Mouse (Mus musculus): ENCODE data around the gene Ddx47.

Ddx47 gene

DNA sequence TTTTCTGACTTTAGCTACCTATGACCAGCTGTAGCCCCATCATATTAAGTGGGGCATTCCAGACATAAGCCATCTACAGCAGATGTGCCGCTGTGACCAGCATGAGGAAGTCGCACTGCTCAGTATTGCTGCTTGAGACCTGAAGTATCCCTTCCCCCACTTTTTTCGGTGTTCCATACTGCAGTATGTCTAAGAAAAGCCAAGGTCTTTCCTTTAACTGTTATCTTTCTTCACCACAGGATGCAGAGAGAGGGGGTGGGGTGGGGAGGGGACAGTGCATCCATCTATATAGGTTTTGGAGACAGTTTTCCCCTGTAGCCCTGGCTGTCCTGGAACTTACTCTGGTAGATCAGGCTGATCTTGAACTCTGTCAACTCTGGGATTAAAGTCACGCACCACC, 5.0 kb upstream of the Ddx47 start:
- no peak for DNase-seq (ENCODE audit: low read depth)

DNA sequence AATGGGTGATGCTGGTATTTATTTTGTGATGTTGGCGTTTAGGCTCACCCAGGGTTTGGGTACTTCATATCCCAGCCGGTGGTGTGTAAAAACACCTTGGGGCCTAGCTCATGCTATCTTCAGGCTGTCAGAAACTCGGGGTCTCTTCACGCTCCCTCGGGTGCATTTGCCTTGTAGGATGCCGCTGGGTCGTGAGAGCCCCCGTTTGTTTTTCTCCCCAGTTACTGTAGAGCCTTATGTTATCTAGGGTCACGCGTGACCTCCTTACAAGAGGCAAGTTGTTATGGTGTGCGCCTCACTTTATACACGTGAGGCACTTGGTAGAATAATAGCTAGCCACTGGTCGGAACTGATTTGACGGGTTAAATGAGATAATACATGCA, 313 bp downstream of the Ddx47 start:
- no peak for DNase-seq (ENCODE audit: low read depth)

DNA sequence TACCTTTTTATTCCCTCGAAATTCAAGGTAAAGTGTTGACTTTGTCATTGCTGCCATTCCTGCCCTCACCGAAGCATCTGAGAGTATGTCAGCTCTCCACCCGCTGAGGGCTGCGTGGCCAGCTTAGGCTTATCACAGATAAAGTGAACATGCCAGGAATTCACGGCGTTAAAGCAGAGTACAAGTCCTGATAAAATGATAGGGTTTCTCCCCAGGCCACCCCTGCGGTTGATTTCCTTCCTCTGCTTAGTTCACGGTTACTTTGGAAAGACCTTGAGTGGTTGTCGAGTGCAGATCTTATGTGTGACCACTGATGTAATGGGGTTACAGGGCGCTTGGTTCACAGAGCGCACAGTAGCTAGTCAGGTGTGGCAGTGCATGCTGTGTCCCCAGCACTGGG, 5.8 kb downstream of the Ddx47 start:
- no peak for DNase-seq (ENCODE audit: low read depth)

DNA sequence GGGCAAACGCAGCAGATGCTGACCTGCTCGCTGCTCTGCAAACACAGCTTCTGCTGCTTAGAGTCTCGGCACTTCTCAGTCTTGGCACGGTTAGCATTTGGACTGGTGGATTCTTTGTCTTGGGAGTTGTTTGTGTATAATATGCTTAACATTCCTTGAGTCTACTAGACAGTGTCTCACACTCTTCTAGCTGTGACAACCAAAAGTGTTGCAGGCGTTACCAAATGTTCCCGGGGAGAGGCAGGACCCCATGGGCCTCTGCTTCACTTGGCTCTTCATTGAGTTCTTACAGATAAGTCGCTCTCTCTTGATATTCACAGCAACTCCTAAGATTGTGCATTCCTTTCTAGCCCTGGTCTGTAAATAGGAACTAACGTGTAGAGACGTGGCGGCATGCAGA, 8.2 kb downstream of the Ddx47 start:
- DNase-seq (ENCODE audit: low read depth) = no peak

DNA sequence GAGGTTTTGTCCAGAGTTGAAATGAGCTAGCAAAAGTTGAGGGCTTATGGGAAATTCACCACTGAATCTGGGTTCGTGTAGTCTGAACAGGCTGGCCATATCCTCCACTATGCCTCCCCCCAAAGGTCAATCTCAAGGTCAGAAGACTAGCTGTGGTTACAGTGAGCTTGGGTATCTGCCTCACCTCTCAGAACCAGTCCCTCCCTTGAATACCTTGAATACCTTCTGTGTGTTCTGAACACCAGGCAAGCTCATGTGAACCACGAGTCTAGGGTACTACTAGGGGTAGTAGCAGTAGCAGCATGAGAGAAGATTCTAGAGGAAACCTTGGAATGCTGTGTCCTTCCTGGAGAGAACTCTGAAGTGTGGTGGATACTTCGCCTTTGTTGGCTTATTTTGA, 10.2 kb downstream of the Ddx47 start:
- DNase-seq (ENCODE audit: low read depth) = no peak

DNA sequence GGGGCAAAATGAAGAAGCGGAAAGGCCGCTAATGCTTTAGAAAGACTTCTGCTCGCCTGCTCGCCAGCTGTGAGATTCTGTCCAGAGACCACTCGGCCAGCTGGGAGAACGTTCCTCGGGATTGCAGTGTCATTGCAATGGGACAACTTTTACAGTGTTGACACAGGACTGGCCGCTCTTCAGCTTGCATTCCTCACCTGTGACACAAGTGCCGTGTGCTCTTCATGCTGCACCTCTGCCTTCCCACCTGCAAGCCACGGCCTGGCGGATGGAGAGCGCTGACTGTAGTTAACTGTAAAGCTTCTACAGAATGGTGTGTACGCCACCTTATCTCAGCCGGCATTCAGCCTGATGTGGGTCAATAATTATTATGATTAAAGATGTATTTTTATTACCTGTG, 12.0 kb downstream of the Ddx47 start:
- no peak for DNase-seq (ENCODE audit: low read depth)

DNA sequence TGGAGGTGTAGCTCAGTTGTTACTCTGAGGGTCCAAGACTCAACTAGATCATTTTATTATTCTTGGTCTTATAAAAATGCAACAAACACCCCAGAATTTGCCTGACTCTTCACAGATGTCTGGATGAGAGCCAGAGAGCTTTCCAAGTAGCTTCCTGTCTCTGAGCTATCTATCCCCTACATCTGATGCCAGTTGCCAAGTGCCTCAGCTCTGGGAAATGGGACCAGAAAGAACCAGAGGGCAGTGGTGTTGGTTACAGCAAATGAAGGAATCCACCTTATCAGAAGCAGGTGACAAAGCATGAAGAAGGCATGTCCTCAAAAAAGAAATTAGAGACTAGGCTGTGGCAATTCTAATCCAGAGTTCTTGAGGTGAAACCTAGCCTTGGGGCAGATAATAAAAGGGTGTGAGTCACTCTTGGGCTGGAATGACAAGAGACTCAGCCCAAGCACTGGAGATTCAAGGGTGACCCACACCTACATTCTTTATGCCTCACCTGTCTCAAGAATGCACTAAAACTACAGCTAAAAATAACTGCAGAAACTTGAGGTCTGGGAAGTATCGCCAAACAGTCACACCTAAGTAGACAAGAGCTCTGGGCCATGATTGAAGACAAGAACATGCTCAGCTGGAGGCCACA, 13.5 kb downstream of the Ddx47 start:
- DNase-seq (ENCODE audit: low read depth) = no peak

DNA sequence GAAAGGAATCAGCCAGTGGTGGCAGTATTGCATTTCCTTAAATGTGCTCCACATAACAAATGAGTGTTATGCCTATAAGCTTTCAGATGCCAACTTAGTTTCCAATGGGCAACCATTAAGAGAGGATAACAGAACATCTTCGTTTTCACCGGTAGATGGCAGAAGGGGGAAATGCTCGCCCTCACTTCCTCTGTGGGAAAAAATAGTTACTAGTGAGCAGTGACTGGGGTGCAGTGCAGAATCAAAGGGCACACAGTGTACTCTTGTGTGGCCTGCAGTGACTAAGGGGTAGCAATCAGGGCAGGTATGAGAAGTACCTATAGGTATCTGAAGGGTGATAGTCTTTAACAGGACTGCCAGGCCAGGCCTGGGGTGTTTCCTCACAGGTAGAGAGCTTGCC, 14.8 kb downstream of the Ddx47 start:
- peak; percentile 23 for DNase-seq (ENCODE audit: low read depth)

DNA sequence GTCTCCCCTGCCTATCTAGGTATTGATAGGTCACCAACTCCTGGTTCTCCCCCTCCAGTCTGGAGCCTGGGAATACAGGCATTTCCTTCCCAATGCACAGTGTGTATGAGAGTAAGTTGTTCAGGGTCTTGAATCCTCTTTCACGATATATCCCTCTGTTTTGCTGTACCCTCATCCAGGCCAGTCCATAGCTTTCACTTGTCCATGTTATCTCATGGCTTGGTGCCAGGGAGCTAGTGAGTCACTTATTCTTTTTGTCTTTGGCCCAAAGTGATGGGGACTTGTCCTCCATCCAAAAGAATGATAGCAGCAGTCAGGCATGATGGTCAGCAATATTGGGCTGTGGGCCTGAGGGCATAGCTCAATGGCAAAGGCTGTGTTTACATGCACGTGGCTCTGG, 15.3 kb downstream of the Ddx47 start:
- no peak for DNase-seq (ENCODE audit: low read depth)

DNA sequence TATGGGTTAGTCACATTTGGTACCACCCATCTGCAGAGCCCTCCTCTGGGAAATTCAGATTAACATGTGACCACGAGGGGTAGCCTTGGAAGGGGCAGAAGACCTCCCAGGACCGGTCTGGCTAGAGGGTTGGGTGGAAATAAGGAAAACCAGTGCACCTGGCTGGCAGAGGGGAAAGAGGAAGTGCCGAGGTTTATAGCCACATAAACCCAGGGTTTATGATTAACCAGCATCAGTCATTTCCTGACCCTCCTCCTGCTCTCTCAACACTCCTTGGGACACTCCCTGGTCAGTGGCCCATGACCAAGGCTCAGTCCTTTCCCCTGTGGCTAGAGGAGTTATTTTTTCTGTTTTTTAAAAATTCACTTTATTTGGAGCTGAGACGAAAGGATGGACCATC, 17.8 kb downstream of the Ddx47 start:
- DNase-seq (ENCODE audit: low read depth) = no peak

DNA sequence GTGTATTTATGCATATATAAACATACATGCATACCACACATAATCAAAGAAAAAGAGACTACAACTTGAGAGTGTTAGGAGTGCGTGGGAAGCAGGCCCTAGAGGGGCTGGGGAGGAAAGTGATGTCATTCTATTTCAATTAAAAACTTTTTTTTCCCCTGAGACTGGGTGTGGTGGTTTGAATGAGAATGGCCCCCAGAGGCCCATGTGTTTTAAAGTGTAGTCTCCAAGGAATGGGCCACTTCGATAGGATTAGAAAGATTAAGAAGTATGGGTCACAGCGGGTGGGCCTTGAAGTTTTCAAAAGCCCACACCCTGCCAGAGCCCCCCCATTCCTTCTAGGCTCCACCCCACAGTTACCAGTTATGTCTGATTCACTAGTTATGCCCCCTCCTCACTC, 27.3 kb downstream of the Ddx47 start:
- no peak for DNase-seq (ENCODE audit: low read depth)

DNA sequence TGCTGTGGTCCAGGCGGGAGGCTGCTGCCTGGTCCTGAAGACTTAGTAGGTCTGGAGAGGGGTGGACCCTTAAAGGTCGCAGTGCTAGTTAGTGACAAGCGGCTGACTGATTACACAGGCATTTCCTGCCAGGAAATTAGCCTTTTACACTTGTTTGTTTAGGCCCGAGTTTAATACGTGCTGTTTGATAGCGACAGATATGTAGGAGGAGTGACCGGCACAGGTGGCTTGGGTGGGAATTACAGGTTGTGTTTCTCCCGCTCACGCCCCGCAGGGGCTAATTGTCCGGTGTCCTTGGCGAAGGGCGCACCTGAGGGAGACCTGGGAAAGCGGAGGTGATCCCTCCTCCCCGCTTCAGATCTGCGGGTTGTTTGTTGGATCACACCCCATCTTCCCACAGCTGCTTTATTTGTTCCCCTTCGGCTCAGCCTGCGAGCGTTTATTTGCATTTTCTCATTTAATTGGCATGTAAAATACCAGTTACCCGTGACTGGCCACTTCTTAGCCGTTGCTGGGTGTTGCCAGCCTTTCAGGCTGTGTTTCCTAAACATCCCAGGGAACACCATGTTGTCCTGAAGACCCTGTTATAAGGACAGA, 29.0 kb downstream of the Ddx47 start:
- no peak for DNase-seq (ENCODE audit: low read depth)

DNA sequence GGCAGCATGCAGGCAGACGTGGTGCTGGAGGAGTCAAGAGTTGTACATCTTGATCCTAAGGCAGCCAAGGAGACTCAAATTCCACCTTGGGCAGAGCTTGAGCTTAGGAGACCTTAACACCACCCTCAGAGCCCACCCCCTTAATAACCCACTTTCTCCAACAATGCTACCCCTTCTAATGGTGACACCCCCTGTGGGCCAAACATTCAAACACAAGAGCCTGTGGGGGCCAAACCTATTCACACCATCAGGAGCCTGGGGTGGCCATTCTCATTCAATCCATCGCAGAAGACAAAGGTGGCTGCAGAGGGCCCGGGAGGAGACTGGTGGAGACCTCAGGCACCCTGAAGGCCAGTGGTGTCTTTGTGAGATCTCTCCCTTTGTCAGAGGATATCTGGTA, 30.5 kb downstream of the Ddx47 start:
- DNase-seq (ENCODE audit: low read depth) = no peak

DNA sequence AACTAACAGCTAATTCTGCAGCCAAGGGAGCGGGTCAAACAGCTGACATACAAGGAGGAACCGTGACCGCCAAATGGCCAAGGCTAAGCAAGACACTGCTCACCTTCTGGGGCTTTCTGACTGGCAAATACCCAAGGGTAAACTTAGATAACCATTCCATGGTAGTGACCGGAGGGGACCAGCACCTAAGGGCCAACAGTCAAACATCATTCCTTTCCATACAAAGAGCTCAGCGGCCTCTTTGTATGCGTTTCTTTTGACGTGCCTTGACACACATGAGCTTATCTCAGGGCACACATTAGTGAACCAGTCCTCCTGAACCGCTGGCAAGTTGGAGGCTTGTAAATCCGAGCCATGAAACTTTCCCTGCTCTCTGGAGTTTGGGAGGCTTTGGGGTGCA, 35.9 kb downstream of the Ddx47 start:
- DNase-seq (ENCODE audit: low read depth) = no peak

DNA sequence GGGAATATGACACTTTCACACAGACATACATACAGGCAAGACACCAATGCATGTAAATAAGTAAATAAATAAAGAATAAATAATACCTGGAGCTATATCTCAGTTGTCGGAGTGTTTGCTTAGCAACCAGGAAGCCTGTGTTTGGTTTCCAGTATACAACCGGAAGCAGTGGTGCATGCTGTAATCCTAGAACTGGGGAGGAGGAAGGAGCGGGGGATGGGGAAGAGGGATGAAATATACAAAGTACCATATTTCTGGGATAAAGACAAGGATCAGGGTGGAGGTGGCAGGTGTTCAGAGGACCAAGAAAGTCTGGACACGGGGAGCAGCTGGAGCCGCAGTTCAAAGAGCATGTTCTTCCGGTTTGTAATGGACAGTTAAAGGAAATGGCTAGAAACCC, 37.1 kb downstream of the Ddx47 start:
- DNase-seq (ENCODE audit: low read depth) = no peak

DNA sequence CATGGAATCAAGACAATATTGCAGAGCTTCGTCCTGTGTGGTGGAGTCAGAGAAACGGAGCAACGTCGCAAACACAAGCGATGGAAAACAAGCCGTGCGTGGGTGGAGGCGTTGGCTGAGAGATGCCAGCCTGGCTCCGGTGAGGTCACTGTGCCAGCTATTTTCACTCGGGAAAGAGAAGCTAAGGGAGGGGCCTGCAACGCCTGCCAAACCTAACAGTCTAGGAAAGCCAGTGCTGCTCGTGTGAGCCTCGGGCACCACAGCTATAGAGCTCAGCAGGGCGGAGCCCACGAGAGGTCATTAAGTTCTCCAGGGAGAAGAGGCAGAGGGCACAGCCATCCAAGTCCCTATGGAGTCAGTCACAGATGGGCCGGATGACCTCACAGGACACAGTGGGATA, 37.5 kb downstream of the Ddx47 start:
- peak; percentile 73 for DNase-seq (ENCODE audit: low read depth)

DNA sequence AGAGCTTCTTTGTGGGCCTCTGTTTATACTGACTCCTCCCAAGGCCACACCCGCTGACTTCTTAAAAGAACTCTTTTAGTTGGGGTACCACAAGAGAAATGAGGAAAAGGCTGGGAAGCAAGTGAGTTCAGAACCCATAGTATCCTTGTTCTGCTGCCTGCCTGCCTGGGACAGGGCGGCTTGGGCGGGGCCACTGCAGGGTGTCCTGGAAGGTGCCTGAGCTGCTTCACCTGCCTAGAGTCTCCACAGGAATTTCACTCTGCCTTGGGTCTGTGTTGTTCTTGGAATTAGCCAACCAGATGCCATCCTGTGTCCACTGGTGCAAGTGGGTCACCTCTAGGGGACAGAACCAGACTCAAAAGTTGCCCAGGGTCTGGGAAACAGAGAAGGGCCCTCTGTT, 42.4 kb downstream of the Ddx47 start:
- DNase-seq (ENCODE audit: low read depth) = no peak

DNA sequence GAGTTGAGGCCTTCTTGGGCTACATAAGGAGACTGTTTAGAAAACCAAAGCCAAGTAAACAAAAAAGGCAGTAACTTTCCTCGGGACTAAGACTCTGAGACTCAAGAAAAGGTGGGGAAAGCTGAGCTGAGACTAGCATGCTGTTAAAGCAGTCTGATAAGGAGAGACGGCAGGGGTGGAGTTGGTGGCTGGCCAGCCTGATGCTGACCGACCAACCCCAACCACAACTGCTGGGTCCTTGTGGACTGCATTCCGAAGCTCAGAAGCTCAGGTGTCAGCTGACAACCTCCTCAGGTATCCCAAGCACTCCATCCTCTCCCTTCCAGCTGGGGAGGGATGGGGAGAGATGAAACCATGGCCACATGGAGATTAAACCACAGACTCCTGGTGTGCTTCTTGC, 44.5 kb downstream of the Ddx47 start:
- no peak for DNase-seq (ENCODE audit: low read depth)

DNA sequence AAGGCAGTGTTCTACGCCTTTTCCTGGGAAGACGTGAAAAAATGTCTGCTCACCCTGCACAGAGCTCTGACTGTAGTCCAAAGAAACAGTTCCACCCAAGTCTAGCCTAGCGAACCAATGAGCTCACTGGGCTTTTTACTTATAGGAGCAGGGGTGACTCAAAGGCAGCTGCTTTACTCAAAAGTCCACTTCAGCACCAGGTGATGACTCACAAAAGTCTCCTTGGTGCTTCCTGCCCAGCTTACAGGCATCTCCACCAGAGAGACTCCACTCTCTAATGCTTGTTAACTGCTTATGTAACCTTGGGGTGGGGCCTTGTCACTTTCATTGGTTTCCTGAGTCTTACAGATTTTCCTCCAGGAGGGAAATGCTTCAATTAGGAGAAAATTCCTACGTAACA, 49.3 kb downstream of the Ddx47 start:
- no peak for DNase-seq (ENCODE audit: low read depth)

DNA sequence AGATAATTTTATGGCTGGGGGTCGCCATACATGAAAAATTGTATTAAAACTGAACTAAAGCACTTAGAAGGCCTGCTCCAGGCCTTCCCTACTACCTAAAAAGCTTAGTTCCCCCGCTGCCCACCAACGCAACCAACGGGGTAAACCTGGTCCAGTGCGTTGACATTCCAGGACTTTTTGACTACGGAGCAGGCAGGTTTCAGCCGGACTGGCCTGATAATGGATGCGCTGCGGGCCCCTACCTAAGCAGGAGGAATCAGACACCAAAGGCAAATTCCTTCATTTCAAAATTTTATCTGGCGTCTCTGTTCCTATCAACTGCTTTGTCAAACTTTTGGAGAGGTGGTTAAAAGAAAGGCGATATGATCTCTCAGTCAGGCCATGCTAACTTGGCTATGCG, 53.2 kb downstream of the Ddx47 start:
- no peak for DNase-seq (ENCODE audit: low read depth)

DNA sequence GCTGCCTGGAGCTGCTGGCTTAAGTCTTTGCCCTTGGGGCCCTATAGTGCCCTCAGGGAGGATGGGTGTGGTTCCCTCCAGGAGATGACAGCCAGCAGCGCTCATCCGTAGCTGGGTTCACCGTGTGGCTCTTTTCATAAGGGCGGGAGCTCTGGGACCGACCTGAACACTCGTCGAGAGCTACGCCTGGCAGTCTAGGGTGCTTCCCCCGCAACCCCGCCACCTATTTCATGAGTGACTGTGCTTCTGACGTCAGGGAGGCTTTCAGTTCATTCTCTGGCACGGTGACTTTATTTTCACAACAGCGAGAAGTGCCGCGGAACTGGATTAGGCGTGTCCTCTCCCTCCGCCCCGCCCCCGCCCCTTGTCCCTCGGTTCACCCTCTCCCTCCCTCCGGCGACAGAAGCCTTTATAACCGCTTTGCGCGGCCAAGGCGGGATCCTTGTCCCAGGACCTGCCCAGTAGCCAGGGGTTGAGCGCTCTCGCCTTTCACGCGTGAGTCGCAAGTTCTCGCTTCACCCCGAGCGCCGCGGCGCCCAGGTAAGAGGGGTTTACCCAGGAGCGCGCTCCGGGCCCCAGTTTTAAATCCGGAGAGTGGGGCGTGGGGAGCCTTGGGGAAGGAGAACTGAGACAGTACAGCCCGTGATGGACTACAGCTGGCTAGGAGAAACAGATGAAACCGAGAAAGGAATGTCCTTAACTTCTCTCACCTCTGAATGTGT, 54.0 kb downstream of the Ddx47 start, which contains the start of gene Gprc5a:
Gene Gprc5a (plus strand): TSS at position 416 of the 722 bp plus-strand sequence.
- peak; percentile 43 for DNase-seq (ENCODE audit: low read depth)

DNA sequence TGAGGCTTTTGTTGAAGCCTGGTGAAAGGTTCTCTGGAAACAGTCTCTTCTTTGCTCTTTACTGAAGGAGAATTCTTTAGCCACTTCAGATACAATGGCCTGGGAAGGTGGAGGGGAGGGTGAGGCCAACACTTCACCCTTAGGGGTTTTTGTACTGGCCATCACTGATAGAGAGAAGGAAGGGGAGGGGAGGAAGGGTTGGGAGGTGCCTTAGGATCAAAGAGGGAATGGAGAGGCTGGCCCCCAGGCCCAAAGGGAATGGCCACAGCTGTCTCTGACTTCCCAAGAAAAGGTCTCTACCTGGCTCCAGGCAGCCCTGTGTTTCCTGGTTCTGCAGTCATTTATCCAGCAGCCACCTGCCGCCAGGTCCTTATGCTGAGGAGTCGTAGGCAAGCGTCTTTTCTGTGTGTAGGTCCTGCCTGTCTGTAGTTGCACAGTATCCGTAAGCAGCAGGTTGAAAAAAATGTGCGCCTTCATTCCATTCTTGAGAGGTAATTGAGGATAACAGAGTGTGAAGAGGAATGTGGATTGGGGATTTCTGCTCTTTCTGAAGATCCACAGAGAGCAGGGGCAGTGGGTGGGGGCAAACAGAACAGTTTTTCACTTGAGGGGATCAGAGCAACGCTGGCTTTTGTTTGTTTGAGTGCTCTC, 55.5 kb downstream of the Ddx47 start:
- no peak for DNase-seq (ENCODE audit: low read depth)

DNA sequence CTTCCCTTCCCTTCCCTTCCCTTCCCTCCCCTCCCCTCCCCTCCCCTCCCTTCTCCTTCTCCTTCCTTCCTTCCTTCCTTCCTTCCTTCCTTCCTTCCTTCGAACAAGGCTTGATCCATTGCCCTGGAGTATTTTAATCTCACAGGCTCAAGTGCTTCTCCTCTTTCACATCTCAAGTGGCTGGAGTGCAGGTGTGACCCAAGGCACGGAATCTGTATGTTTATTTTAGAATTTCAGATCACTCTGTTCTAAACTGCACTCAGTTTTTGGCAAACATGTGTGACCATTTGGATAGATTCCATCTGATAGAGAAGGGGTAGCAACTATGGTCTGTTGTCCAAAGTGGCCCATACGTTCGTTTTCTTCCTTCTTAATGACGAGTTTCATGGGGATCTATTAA, 56.8 kb downstream of the Ddx47 start:
- DNase-seq (ENCODE audit: low read depth) = no peak
